Mouse (Mus musculus): ENCODE measurements at regions not wholly inside any gene's neighbourhood (a gene's known extent, or its start where the extent isn't known, plus 50 kb on each side); places are given as distances from the start of the nearest gene placed in this dataset.

GRCm38 (mm10) chr5:129297657-129298349 is 201.3 kb downstream of the Adgrd1 start:
- H3K4me1 ChIP-seq, result peaks cover 16% of the 10 kb centered on the region
- 0 out of 2 replicates have a peak overlapping the region, but pooled peaks have one; percentile 31 for H3K27ac ChIP-seq (replicated peaks)
- H3K9ac ChIP-seq (replicated peaks), result no peak overlapping the region
- no peak overlapping the region for H3K4me3 ChIP-seq
- no peaks in the 10 kb centered on the region for H3K36me3 ChIP-seq
- peak; percentile 60 for ATAC-seq (replicated peaks)
- H3K4me2 ChIP-seq (replicated peaks), result 0 out of 2 replicates have a peak overlapping the region, but pooled peaks have one; percentile 0
- 0 out of 2 replicates have a peak, but pooled peaks cover 7% of the 10 kb centered on the region for H3K27me3 ChIP-seq
- H3K9me3 ChIP-seq, result no peaks in the 10 kb centered on the region
- 10% methylated on average over 11 of the region's 11 CpGs for WGBS

- WGBS, result 17% methylated on average over 11 of the region's 11 CpGs
- no peak overlapping the region for H3K27ac ChIP-seq (replicated peaks)
- 0 out of 2 replicates have a peak, but pooled peaks have one; percentile 6 for ATAC-seq (replicated peaks)
- H3K4me3 ChIP-seq, result no peak overlapping the region
- H3K36me3 ChIP-seq, result no peaks in the 10 kb centered on the region
- peaks cover 16% of the 10 kb centered on the region for H3K4me1 ChIP-seq
- H3K27me3 ChIP-seq, result 0 out of 2 replicates have a peak, but pooled peaks cover 7% of the 10 kb centered on the region
- H3K4me2 ChIP-seq (replicated peaks), result no peak overlapping the region
- H3K9me3 ChIP-seq, result no peaks in the 10 kb centered on the region
- H3K9ac ChIP-seq (replicated peaks), result no peak overlapping the region
These were observed 202.2 kb upstream of the Sfswap start for GRCm38 (mm10) chr5:129298646-129299455.

DNA sequence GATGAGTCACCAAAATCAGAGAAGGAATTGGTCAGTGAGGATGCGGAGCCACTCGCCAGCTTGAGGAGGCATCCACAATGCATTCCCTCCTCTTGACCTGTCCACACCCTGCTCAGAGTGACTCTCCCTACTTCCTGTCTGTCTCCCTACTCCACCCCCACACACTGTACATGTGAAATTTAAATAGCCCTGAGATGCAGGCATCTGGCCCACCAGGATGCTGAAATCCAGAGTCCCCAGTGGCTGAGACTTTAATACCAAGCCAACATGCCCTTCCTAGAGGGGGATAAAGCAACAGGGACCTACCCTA is 201.6 kb upstream of the Sfswap start:
- WGBS, result 45% methylated on average over 2 of the region's 2 CpGs
- Histone ChIP-seq H3K9me3 (no peaks in the 10 kb centered on the region), H3K4me3 (no peak overlapping the region), H3K27ac (replicated peaks) (no peak overlapping the region), H3K4me2 (replicated peaks) (no peak overlapping the region), H3K36me3 (no peaks in the 10 kb centered on the region), H3K4me1 (peaks cover 16% of the 10 kb centered on the region), H3K27me3 (0 out of 2 replicates have a peak, but pooled peaks cover 7% of the 10 kb centered on the region), H3K9ac (replicated peaks) (no peak overlapping the region)
- no peak for ATAC-seq (replicated peaks)

- Histone ChIP-seq H3K36me3 (no peaks in the 10 kb centered on the region), H3K27me3 (0 out of 2 replicates have a peak, but pooled peaks cover 7% of the 10 kb centered on the region), H3K9me3 (no peaks in the 10 kb centered on the region), H3K27ac (replicated peaks) (no peak overlapping the region), H3K4me3 (no peak overlapping the region), H3K9ac (replicated peaks) (no peak overlapping the region), H3K4me1 (peaks cover 16% of the 10 kb centered on the region), H3K4me2 (replicated peaks) (no peak overlapping the region)
- 92% methylated on average over 6 of the region's 6 CpGs for WGBS
- ATAC-seq (replicated peaks), result no peak
These were observed 200.6 kb upstream of the Sfswap start for GRCm38 (mm10) chr5:129300423-129300822.

GRCm38 (mm10) chr5:129315626-129316025 is 185.4 kb upstream of the Sfswap start:
- no peak overlapping the region for H3K4me2 ChIP-seq (replicated peaks)
- no peaks in the 10 kb centered on the region for H3K27me3 ChIP-seq
- H3K4me1 ChIP-seq, result 0 out of 2 replicates have a peak, but pooled peaks cover 3% of the 10 kb centered on the region
- H3K36me3 ChIP-seq, result no peaks in the 10 kb centered on the region
- 61% methylated on average over 9 of the region's 9 CpGs for WGBS
- no peak for ATAC-seq (replicated peaks)
- H3K27ac ChIP-seq (replicated peaks), result no peak overlapping the region
- no peak overlapping the region for H3K9ac ChIP-seq (replicated peaks)
- H3K4me3 ChIP-seq, result no peak overlapping the region
- no peaks in the 10 kb centered on the region for H3K9me3 ChIP-seq

GRCm38 (mm10) chr5:129331094-129331523 is 169.9 kb upstream of the Sfswap start:
- no peak overlapping the region for H3K4me2 ChIP-seq (replicated peaks)
- WGBS, result 4% methylated on average over 11 of the region's 11 CpGs
- no peak overlapping the region for H3K27ac ChIP-seq (replicated peaks)
- H3K9ac ChIP-seq (replicated peaks), result no peak overlapping the region
- H3K27me3 ChIP-seq, result no peaks in the 10 kb centered on the region
- H3K9me3 ChIP-seq, result no peaks in the 10 kb centered on the region
- H3K4me3 ChIP-seq, result no peak overlapping the region
- H3K4me1 ChIP-seq, result peaks cover 9% of the 10 kb centered on the region
- H3K36me3 ChIP-seq, result no peaks in the 10 kb centered on the region
- ATAC-seq (replicated peaks), result peak; percentile 58

GRCm38 (mm10) chr5:129332014-129332413 is 169.0 kb upstream of the Sfswap start:
- no peak overlapping the region for H3K4me2 ChIP-seq (replicated peaks)
- no peaks in the 10 kb centered on the region for H3K36me3 ChIP-seq
- no peak overlapping the region for H3K9ac ChIP-seq (replicated peaks)
- no peak overlapping the region for H3K4me3 ChIP-seq
- H3K4me1 ChIP-seq, result peaks cover 9% of the 10 kb centered on the region
- no peak for ATAC-seq (replicated peaks)
- no peaks in the 10 kb centered on the region for H3K9me3 ChIP-seq
- H3K27ac ChIP-seq (replicated peaks), result no peak overlapping the region
- no peaks in the 10 kb centered on the region for H3K27me3 ChIP-seq
- WGBS, result 97% methylated on average over 3 of the region's 3 CpGs

GRCm38 (mm10) chr5:129338511-129338910 is 162.5 kb upstream of the Sfswap start:
- H3K36me3 ChIP-seq, result no peaks in the 10 kb centered on the region
- H3K9ac ChIP-seq (replicated peaks), result no peak overlapping the region
- H3K4me2 ChIP-seq (replicated peaks), result no peak overlapping the region
- H3K9me3 ChIP-seq, result no peaks in the 10 kb centered on the region
- ATAC-seq (replicated peaks), result 0 out of 2 replicates have a peak, but pooled peaks have one; percentile 16
- WGBS, result 66% methylated on average over 7 of the region's 7 CpGs
- peak overlapping the region; percentile 32; the same call in 1 of the 2 replicates for H3K27ac ChIP-seq (replicated peaks)
- H3K4me1 ChIP-seq, result peaks cover 9% of the 10 kb centered on the region
- no peak overlapping the region for H3K4me3 ChIP-seq
- no peaks in the 10 kb centered on the region for H3K27me3 ChIP-seq

DNA sequence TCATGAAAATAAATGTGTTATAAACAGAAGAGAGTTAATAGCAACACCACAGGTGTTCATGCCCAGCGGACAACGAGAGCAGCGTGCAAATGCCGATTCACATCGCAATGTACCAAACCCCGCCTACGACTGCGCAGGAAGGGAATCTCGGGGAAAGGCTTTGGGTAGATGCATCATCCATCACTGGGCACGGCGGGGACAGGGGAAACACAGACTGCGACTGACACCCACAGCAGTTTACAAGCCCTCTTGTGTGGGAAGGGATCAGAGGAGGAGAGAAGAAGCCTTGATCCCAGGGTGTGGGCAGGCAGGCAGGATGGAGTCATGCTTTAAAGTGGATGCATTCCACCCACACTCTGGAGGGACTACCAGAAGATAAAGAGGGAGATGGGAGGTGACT is 157.0 kb upstream of the Sfswap start:
- Histone ChIP-seq H3K9me3 (no peaks in the 10 kb centered on the region), H3K4me3 (no peak overlapping the region), H3K4me1 (no peaks in the 10 kb centered on the region), H3K4me2 (replicated peaks) (no peak overlapping the region), H3K27me3 (no peaks in the 10 kb centered on the region), H3K36me3 (no peaks in the 10 kb centered on the region), H3K27ac (replicated peaks) (no peak overlapping the region), H3K9ac (replicated peaks) (no peak overlapping the region)
- ATAC-seq (replicated peaks), result no peak
- 84% methylated on average over 12 of the region's 12 CpGs for WGBS

GRCm38 (mm10) chr5:129350024-129350423 is 151.0 kb upstream of the Sfswap start:
- no peaks in the 10 kb centered on the region for H3K27me3 ChIP-seq
- no peak overlapping the region for H3K4me3 ChIP-seq
- no peak overlapping the region for H3K27ac ChIP-seq (replicated peaks)
- H3K4me1 ChIP-seq, result no peaks in the 10 kb centered on the region
- H3K4me2 ChIP-seq (replicated peaks), result no peak overlapping the region
- no peak for ATAC-seq (replicated peaks)
- no peaks in the 10 kb centered on the region for H3K36me3 ChIP-seq
- H3K9ac ChIP-seq (replicated peaks), result no peak overlapping the region
- H3K9me3 ChIP-seq, result no peaks in the 10 kb centered on the region
- 70% methylated on average over 12 of the region's 12 CpGs for WGBS

DNA sequence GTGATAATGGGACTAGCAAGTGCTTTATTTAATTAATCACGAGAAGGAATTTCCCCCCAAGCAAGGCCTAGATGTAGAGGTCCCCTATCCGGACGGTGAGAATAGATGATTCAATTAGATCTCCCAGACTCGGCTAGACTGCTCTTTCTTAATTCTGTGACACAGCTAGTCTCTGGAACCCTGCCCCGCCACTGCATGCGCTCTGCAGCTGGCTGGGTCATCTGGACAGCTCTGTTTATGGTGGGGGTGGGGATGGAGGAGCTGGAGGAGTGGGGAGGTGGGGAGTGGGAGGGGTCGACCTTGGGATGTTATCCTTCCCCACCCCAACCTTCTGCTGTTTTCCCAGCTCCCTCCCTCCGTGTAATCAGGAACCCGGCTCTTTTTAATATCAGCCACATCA is 147.5 kb upstream of the Sfswap start:
- no peaks in the 10 kb centered on the region for H3K27me3 ChIP-seq
- H3K9ac ChIP-seq (replicated peaks), result no peak overlapping the region
- no peak overlapping the region for H3K4me2 ChIP-seq (replicated peaks)
- no peaks in the 10 kb centered on the region for H3K36me3 ChIP-seq
- no peak overlapping the region for H3K27ac ChIP-seq (replicated peaks)
- H3K4me3 ChIP-seq, result no peak overlapping the region
- WGBS, result 31% methylated on average over 9 of the region's 9 CpGs
- H3K9me3 ChIP-seq, result no peaks in the 10 kb centered on the region
- no peaks in the 10 kb centered on the region for H3K4me1 ChIP-seq
- ATAC-seq (replicated peaks), result no peak

GRCm38 (mm10) chr5:129354877-129355276 is 146.1 kb upstream of the Sfswap start:
- H3K27ac ChIP-seq (replicated peaks), result no peak overlapping the region
- ATAC-seq (replicated peaks), result no peak
- WGBS, result 90% methylated on average over 5 of the region's 5 CpGs
- no peaks in the 10 kb centered on the region for H3K27me3 ChIP-seq
- H3K4me2 ChIP-seq (replicated peaks), result no peak overlapping the region
- H3K36me3 ChIP-seq, result no peaks in the 10 kb centered on the region
- no peaks in the 10 kb centered on the region for H3K4me1 ChIP-seq
- no peaks in the 10 kb centered on the region for H3K9me3 ChIP-seq
- no peak overlapping the region for H3K4me3 ChIP-seq
- H3K9ac ChIP-seq (replicated peaks), result no peak overlapping the region

Measured in forebrain, embryonic 15.5 days (tissue).